Mouse (Mus musculus): ENCODE measurements around the gene Sptbn1. TPM values are rescaled to one million over a fixed set of nuclear protein-coding genes. Genes with fewer than 3 reads are reported as not detected.
A peak's percentile ranks its signal among the peaks of the same experiment; 100 is the strongest.

The Sptbn1 gene
- polyA plus RNA-seq, 1 experiment from 2014 or later: 164 TPM

DNA sequence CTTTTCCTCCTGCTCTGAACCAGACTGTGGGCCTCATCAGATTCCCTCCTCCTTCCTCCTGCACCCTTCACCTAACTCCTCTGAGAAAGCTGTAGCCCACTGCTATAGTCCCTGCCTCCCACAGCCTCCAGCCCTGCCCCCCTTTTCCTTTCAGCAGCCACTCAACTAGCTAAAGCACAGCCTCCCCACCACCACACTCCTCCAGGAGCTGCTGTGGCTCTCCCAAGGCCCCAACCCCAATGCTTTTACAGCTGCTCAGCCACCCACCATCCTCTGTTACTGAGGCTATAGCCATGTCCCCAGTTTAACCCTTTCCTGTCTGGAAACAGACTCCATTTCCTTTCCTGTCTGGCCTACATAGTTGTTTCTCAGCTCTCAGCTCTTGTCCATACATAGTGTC, 182.9 kb downstream of the Sptbn1 start:
- Histone ChIP-seq H3K9ac (ENCODE audit: low read length) (no peak overlapping the region), H3K4me1 (ENCODE audit: control insufficient read depth, insufficient read depth, low read length) (peaks cover 9% of the 10 kb centered on the region), H3K27ac (ENCODE audit: low read length) (no peak overlapping the region), H3K4me2 (ENCODE audit: low read depth, low read length) (no peak overlapping the region), H3K9me3 (replicated peaks; ENCODE audit: control insufficient read depth, low read length) (no peaks in the 10 kb centered on the region), H3K4me3 (ENCODE audit: low read length) (no peak overlapping the region), H3K27me3 (ENCODE audit: control insufficient read depth, insufficient read depth, low read length) (no peaks in the 10 kb centered on the region), H3K36me3 (ENCODE audit: control insufficient read depth, insufficient read depth) (no peaks in the 10 kb centered on the region)
- ATAC-seq (replicated peaks; ENCODE audit: extremely low read depth, insufficient read depth, low FRiP score): no peak; the same call in 1 of the 2 replicates

DNA sequence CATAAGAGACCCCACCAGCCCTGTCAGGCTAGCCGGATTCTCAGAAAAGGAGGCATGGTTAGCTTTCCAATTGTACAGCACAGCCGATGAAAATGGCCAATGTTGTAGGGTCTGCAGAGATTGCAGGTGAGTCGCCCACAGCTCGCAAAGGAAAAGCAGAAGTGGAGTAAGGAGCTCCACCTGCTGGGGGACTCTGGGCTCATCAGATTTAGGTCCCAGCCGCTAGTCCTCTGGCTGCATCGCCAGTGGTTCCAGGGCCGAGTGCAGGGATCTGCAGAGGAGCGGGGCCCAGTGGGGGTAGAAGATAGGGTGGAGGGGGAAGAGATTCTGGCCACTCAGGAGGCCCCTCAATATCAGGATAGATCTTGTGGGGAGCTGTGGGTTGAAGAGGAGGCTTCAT, 210.7 kb downstream of the Sptbn1 start:
- peak overlapping the region; percentile 9; the same call in 1 of the 2 replicates for H3K4me3 ChIP-seq (ENCODE audit: low read length)
- no peaks in the 10 kb centered on the region for H3K9me3 ChIP-seq (replicated peaks; ENCODE audit: control insufficient read depth, low read length)
- no peaks in the 10 kb centered on the region for H3K27me3 ChIP-seq (ENCODE audit: control insufficient read depth, insufficient read depth, low read length)
- 34% methylated on average over 8 of the region's 8 CpGs for WGBS
- H3K27ac ChIP-seq (ENCODE audit: low read length): no peak overlapping the region
- H3K36me3 ChIP-seq (ENCODE audit: control insufficient read depth, insufficient read depth): no peaks in the 10 kb centered on the region
- peak overlapping the region; percentile 46 for H3K4me2 ChIP-seq (ENCODE audit: low read depth, low read length)
- peak overlapping the region; percentile 40; the same call in 1 of the 2 replicates for H3K9ac ChIP-seq (ENCODE audit: low read length)
- H3K4me1 ChIP-seq (ENCODE audit: control insufficient read depth, insufficient read depth, low read length): no peaks in the 10 kb centered on the region
- ATAC-seq (replicated peaks; ENCODE audit: extremely low read depth, insufficient read depth, low FRiP score): 0 out of 2 replicates have a peak, but pooled peaks have one; percentile 23

Other genes with a start within 250 kb of the Sptbn1 start
- gene Eml6, start 242.1 kb downstream of the Sptbn1 start, polyA plus RNA-seq (2015; fragmentation: Nextera tagmentation; extraction: Ambion mirVana): 0.54 and 0.88 TPM in 2 replicates
- not detected in 2 replicates for gene 4930505A04Rik, start 203.7 kb upstream of the Sptbn1 start, polyA plus RNA-seq (2015; fragmentation: Nextera tagmentation; extraction: Ambion mirVana)

Data from heart, embryonic 16.5 days (tissue).